Mouse (Mus musculus) G1E (cell line): ENCODE data around the gene Car10.

Experiments used
- CTCF ChIP-seq: IDR thresholded peaks from 2 replicates; pipeline ENCODE4 v1.5.1; 2012; ENCODE audit warnings: low read depth, low read length, inconsistent platforms, mixed read lengths
- GATA1 ChIP-seq: IDR thresholded peaks from 2 replicates; pipeline ENCODE4 v1.6.1; 2012; ENCODE audit warnings: borderline replicate concordance, low read length, inconsistent platforms, mixed read lengths
- GATA2 ChIP-seq: IDR thresholded peaks from 2 replicates; pipeline ENCODE4 v1.6.1; 2012; ENCODE audit warnings: low read depth, low read length, inconsistent platforms, borderline replicate concordance
- POLR2AphosphoS5 ChIP-seq: IDR thresholded peaks from 2 replicates; pipeline ENCODE4 v1.6.1; 2012; ENCODE audit warnings: low read depth, low read length, inconsistent platforms; ENCODE audit not compliant: insufficient replicate concordance
- TAL1 ChIP-seq: conservative IDR thresholded peaks from 2 replicates; pipeline ENCODE4 v1.6.1; 2012; ENCODE audit warnings: low read depth, low read length, inconsistent platforms, mixed read lengths

DNA sequence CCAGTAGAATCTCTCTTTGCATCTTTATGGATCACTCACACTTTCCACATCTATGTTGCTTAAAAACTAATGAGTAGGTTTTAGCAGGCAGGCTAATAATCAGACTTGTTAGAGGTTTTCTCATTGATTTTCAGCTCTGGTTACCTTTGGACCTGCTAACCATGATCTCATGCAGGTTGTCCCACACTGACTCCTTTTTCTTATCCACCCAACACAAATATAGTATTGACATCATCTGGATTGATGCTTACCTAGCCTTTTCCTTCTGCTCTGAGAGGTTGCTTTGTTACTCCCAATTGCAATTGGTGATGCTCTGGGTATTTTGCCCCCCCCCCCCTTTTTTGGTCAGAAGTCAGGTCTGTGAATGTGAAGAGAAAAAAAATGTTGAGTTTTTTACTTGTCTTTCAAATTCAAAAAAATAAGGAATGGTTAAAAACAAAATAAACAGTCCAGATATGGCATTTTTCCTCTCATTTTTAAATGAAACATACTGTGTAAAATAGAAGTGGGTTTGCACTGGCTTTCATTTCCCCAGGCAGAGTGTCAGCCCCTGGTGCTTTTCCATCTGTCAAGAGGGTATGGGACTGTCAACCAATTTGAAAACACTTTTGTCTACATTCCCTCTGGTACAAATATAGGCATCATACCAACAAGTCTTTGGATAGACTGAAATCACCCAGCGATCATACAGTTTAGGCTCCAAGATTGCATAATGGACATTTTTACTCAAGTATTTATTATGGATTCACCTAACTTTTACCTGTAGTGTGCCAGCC, 75.9 kb downstream of the Car10 start:
- no peak for TF ChIP-seq CTCF
- TF ChIP-seq POLR2AphosphoS5 = no peak
- TF ChIP-seq TAL1 = no peak
- TF ChIP-seq GATA1 = no peak
- TF ChIP-seq GATA2 = no peak
